ENCODE assay signal across 30 mouse cellular contexts in genomic region chr3:136454967-136455366, GRCm38 (mm10).
DNase-seq lines count a peak whose midpoint lies in the region; ATAC-seq and TF ChIP-seq lines count a peak whose summit lies in the region.
"Had no signal": no experiment of that assay in that cellular context is flagged by ENCODE, and none has a peak within 500 bp of the region (broad histone marks: within the 10 kb centered on the region; RNA-seq: fewer than 3 reads in every experiment).

No protein-coding gene starts in this region.

- peak; percentile 15 for DNase-seq in lung, postnatal 0 days (ENCODE audit: low spot score)
- DNase-seq in lung, postnatal 10 days = no peak
- peak; percentile 66 for DNase-seq in 3134 (ENCODE audit: extremely low read depth, insufficient read length, low spot score)
- DNase-seq in 3T3-L1 (ENCODE audit: low read depth, low spot score) = peak; percentile 89
- peak; percentile 93 for DNase-seq in Patski (ENCODE audit: low read depth, low spot score)
- no peak for DNase-seq in c-Kit-positive CD71-positive TER-119-positive erythroid progenitor cells, embryonic 14.5 days (ENCODE audit: low spot score)
- DNase-seq in forebrain, embryonic 14.5 days (ENCODE audit: low spot score) = no peak
- no peak for DNase-seq in forebrain, embryonic 10.5 days (ENCODE audit: extremely low spot score, low spot score)
- DNase-seq: adrenal gland, postnatal 10 days; adrenal gland, postnatal 36 days; B cell, adult 2 months; cerebellum, adult 11 months; cerebellum, adult 2 months; cerebellum, adult 9-11 months; cerebellum, postnatal 36 days; gastrocnemius, postnatal 10 days; gastrocnemius, postnatal 36 days; heart, adult 2 months; heart, postnatal 14 days; heart, postnatal 4 days had no signal

- 72% methylated on average over 3 of the region's 3 CpGs for WGBS in lung, postnatal 0 days
- 87% methylated on average over 3 of the region's 3 CpGs for WGBS in forebrain, embryonic 14.5 days
- 97% methylated on average over 3 of the region's 3 CpGs for WGBS in forebrain, embryonic 10.5 days

- no peak overlapping the region for H3K4me3 ChIP-seq in lung, postnatal 0 days (ENCODE audit: low read depth, low read length)
- H3K4me3 ChIP-seq in forebrain, embryonic 14.5 days (ENCODE audit: low read depth, low read length) = no peak overlapping the region
- H3K4me3 ChIP-seq in forebrain, embryonic 10.5 days = no peak overlapping the region
- H3K4me3 ChIP-seq: embryonic facial prominence, embryonic 13.5 days; forebrain, embryonic 12.5 days; heart, adult 2 months; heart, embryonic 10.5 days; heart, embryonic 13.5 days had no signal

- H3K27me3 ChIP-seq in lung, postnatal 0 days (replicated peaks; ENCODE audit: insufficient read depth, low read length) = no peaks in the 10 kb centered on the region
- H3K27me3 ChIP-seq in Patski = no peaks in the 10 kb centered on the region
- H3K27me3 ChIP-seq in forebrain, embryonic 14.5 days (replicated peaks; ENCODE audit: control insufficient read depth, insufficient read depth, low read length) = no peaks in the 10 kb centered on the region
- no peaks in the 10 kb centered on the region for H3K27me3 ChIP-seq in forebrain, embryonic 10.5 days (ENCODE audit: poor library complexity, severe bottlenecking)
- H3K27me3 ChIP-seq: CH12.LX; embryonic facial prominence, embryonic 13.5 days; forebrain, embryonic 12.5 days; heart, embryonic 13.5 days had no signal

- in situ Hi-C loops in Patski (cut with MboI; ENCODE audit: low pct_unique_long_range_greater_than_20kb) = no loop called here

- peak; percentile 44; the same call in 1 of the 2 replicates for ATAC-seq in lung, postnatal 0 days
- ATAC-seq in Patski = peak; percentile 99
- no peak for ATAC-seq in forebrain, embryonic 14.5 days
- ATAC-seq: hindbrain, postnatal 0 days; inflammation-experienced regulatory T-cells, adult 6 months; intestine, embryonic 16.5 days had no signal

- TF ChIP-seq EP300 in lung, postnatal 0 days (IDR thresholded peaks at IDR 0.05) = peak; percentile 66

- no peak overlapping the region for H3K4me2 ChIP-seq in lung, postnatal 0 days (replicated peaks; ENCODE audit: low read depth, low read length)
- H3K4me2 ChIP-seq in forebrain, embryonic 14.5 days (ENCODE audit: low read length) = no peak overlapping the region
- H3K4me2 ChIP-seq: embryonic facial prominence, embryonic 13.5 days; forebrain, embryonic 12.5 days; heart, embryonic 13.5 days; hindbrain, embryonic 14.5 days had no signal

- H3K4me1 ChIP-seq in lung, postnatal 0 days (ENCODE audit: insufficient read depth, low read depth, low read length) = no peaks in the 10 kb centered on the region
- H3K4me1 ChIP-seq in forebrain, embryonic 14.5 days (ENCODE audit: control insufficient read depth, insufficient read depth, low read length) = 0 out of 2 replicates have a peak, but pooled peaks cover 2% of the 10 kb centered on the region
- peaks cover 12% of the 10 kb centered on the region for H3K4me1 ChIP-seq in forebrain, embryonic 10.5 days
- H3K4me1 ChIP-seq: embryonic facial prominence, embryonic 13.5 days; heart, embryonic 10.5 days; heart, embryonic 13.5 days had no signal

- CTCF ChIA-PET in Patski (lab: Charles Lee) = interaction anchor here (1.5 kb wide), 2 partner anchors 10 to 23 kb away, joined by 4 to 5 read pairs; no protein-coding TSS in a partner anchor

- no peak overlapping the region for H3K9ac ChIP-seq in lung, postnatal 0 days (replicated peaks; ENCODE audit: low read depth)
- no peak overlapping the region for H3K9ac ChIP-seq in forebrain, embryonic 14.5 days (ENCODE audit: low read length)
- H3K9ac ChIP-seq: embryonic facial prominence, embryonic 13.5 days; forebrain, embryonic 12.5 days; heart, embryonic 13.5 days; hindbrain, embryonic 14.5 days had no signal

- H3K27ac ChIP-seq in lung, postnatal 0 days (ENCODE audit: low read length) = no peak overlapping the region
- no peak overlapping the region for H3K27ac ChIP-seq in forebrain, embryonic 14.5 days (ENCODE audit: low read depth, low read length)
- no peak overlapping the region for H3K27ac ChIP-seq in forebrain, embryonic 10.5 days
- H3K27ac ChIP-seq: embryonic facial prominence, embryonic 13.5 days; forebrain, embryonic 12.5 days; heart, adult 2 months; heart, embryonic 10.5 days; heart, embryonic 13.5 days; hindbrain, embryonic 14.5 days; hindbrain, postnatal 0 days had no signal

- POLR2A ChIA-PET in Patski (lab: Charles Lee) = interaction anchor here (0.7 kb wide), 1 partner anchor 570 kb away, joined by 6 read pairs; no protein-coding TSS in a partner anchor

- H3K9me3 ChIP-seq in lung, postnatal 0 days (ENCODE audit: low read length) = no peaks in the 10 kb centered on the region
- H3K9me3 ChIP-seq in forebrain, embryonic 14.5 days (replicated peaks; ENCODE audit: control insufficient read depth, low read length) = no peaks in the 10 kb centered on the region
- H3K9me3 ChIP-seq in forebrain, embryonic 10.5 days = no peaks in the 10 kb centered on the region
- H3K9me3 ChIP-seq: embryonic facial prominence, embryonic 13.5 days; forebrain, embryonic 12.5 days; G1E; heart, embryonic 10.5 days; heart, embryonic 13.5 days had no signal

- H3K36me3 ChIP-seq in lung, postnatal 0 days (ENCODE audit: insufficient read depth, low read length) = no peaks in the 10 kb centered on the region
- H3K36me3 ChIP-seq in forebrain, embryonic 14.5 days (ENCODE audit: control insufficient read depth, insufficient read depth, low read length) = no peaks in the 10 kb centered on the region
- H3K36me3 ChIP-seq in forebrain, embryonic 10.5 days (replicated peaks) = no peaks in the 10 kb centered on the region
- H3K36me3 ChIP-seq: embryonic facial prominence, embryonic 13.5 days; forebrain, embryonic 12.5 days; G1E; heart, embryonic 10.5 days; heart, embryonic 13.5 days had no signal

- no peak for TF ChIP-seq CTCF in lung, postnatal 0 days (IDR thresholded peaks at IDR 0.05)
- no peak for TF ChIP-seq CTCF in Patski (IDR thresholded peaks at IDR 0.05)

Comparison
In these comparisons a context has a peak if more than half of its experiments do, and no peak if none do; other contexts are left out.
1. DNase-seq: peak in lung, postnatal 0 days (single experiment), 3134 (single experiment), 3T3-L1 (single experiment) and Patski (single experiment); none in lung, postnatal 10 days (single experiment), c-Kit-positive CD71-positive TER-119-positive erythroid progenitor cells, embryonic 14.5 days (single experiment), forebrain, embryonic 14.5 days (single experiment) and forebrain, embryonic 10.5 days (single experiment).